Mouse (Mus musculus): ENCODE measurements around the gene Cdipt. TPM values are rescaled to one million over a fixed set of nuclear protein-coding genes. Genes with fewer than 3 reads are reported as not detected.

Gene Cdipt
- polyA plus RNA-seq (2012; rRNA removed) (123 and 172 TPM in 2 replicates), polyA plus RNA-seq (2014; fragmentation: Nextera tagmentation; extraction: Ambion mirVana) (84.8 and 94.0 TPM in 2 replicates)

DNA sequence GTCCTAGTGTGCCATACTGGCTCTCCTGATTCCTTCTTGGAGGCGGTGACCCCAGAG, at the start of gene Cdipt:
Gene Cdipt (plus strand): TSS at position 22 of the 57 bp plus-strand sequence.
- Histone ChIP-seq H3K9me3 (ENCODE audit: control insufficient read depth, low read length) (no peaks in the 10 kb centered on the region), H3K27me3 (ENCODE audit: control insufficient read depth, insufficient read depth, low read length) (no peaks in the 10 kb centered on the region), H3K27ac (replicated peaks; ENCODE audit: low read depth, low read length) (peak within 1 kb of the TSS; percentile 94), H3K9ac (ENCODE audit: low read depth, low read length, severe bottlenecking) (peak within 1 kb of the TSS; percentile 96), H3K4me2 (replicated peaks; ENCODE audit: low read depth, low read length, severe bottlenecking) (peak within 1 kb of the TSS; percentile 80), H3K36me3 (ENCODE audit: control insufficient read depth, insufficient read depth, low read length) (peaks cover 27% of the 10 kb centered on the region), H3K4me3 (replicated peaks; ENCODE audit: low read length) (peak within 1 kb of the TSS; percentile 97), H3K4me1 (ENCODE audit: control insufficient read depth, insufficient read depth, low read length) (peaks cover 7% of the 10 kb centered on the region; the same call in 1 of the 2 replicates)
- TF ChIP-seq POLR2A (IDR thresholded peaks at IDR 0.05; ENCODE audit: borderline replicate concordance, extremely low read depth, insufficient read depth, insufficient read length): no peak
- DNase-seq (ENCODE audit: low spot score) (no peak), ATAC-seq (ENCODE audit: low FRiP score, low read depth) (no peak)
- whole genome bisulfite sequencing: 0% methylated on average over 1 of the region's 1 CpGs

DNA sequence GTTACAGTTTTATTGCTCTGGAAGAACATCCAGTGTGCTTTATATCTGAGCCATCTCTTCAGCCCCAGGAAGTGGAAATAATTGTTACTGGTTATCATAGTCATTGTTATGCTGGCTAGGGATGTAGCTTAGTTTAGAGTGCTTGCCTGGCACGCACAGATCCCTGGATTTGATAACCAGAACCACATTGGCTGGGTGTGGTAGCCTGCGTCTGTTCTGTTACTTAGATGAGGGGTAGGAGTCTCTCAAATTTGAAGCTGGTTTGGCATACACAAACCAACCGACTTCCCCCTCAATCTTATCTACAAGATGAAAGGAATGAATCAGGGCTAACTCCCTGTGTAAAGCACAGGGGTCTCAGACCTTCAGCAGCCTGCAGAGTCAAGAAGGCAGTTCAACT, 49.4 kb upstream of the Cdipt start:
- Histone ChIP-seq H3K27ac (replicated peaks; ENCODE audit: low read depth, low read length) (no peak overlapping the region), H3K4me1 (ENCODE audit: control insufficient read depth, insufficient read depth, low read length) (peaks cover 9% of the 10 kb centered on the region), H3K9me3 (ENCODE audit: control insufficient read depth, low read length) (no peaks in the 10 kb centered on the region), H3K4me2 (replicated peaks; ENCODE audit: low read depth, low read length, severe bottlenecking) (no peak overlapping the region), H3K36me3 (ENCODE audit: control insufficient read depth, insufficient read depth, low read length) (peaks cover 7% of the 10 kb centered on the region), H3K27me3 (ENCODE audit: control insufficient read depth, insufficient read depth, low read length) (no peaks in the 10 kb centered on the region), H3K4me3 (replicated peaks; ENCODE audit: low read length) (no peak overlapping the region), H3K9ac (ENCODE audit: low read depth, low read length, severe bottlenecking) (no peak overlapping the region)
- no peak for DNase-seq (ENCODE audit: low spot score)
- no peak for TF ChIP-seq POLR2A (IDR thresholded peaks at IDR 0.05; ENCODE audit: borderline replicate concordance, extremely low read depth, insufficient read depth, insufficient read length)
- ATAC-seq (ENCODE audit: low FRiP score, low read depth): no peak
- WGBS: 18% methylated on average over 3 of the region's 3 CpGs

DNA sequence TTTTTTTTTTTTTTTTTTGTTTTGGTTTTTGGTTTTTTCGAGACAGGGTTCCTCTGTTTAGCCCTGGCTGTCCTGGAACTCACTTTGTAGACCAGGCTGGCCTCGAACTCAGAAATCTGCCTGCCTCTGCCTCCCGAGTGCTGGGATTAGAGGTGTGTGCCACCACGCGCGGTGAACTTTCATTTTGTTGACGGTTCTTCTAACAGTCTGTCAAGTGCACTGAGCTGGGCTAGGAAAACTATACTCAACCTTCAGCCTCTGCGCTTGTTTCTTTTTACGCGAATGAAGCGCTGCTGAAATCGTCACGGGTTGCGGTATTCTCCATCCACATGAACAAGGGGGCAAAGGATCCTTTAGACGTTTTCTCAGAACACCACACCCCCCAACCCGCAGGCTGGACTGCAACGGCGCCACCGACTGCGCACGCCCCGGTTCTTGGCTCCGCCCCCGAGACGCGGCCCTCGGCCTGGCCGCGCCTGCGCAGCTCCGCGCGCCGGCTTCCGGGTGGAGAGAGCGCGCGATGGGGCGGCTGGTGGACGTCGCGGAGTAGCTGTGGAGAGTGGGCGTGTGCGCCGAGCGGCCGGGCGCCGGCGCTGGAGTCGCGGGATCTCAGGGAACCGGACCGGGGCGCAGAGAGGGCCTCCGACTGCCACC, 47.2 kb upstream of the Cdipt start, which contains the start of gene Kctd13:
Gene Kctd13 (plus strand): TSS at position 496 of the 654 bp plus-strand sequence.
- H3K27me3 ChIP-seq (ENCODE audit: control insufficient read depth, insufficient read depth, low read length): no peaks in the 10 kb centered on the region

DNA sequence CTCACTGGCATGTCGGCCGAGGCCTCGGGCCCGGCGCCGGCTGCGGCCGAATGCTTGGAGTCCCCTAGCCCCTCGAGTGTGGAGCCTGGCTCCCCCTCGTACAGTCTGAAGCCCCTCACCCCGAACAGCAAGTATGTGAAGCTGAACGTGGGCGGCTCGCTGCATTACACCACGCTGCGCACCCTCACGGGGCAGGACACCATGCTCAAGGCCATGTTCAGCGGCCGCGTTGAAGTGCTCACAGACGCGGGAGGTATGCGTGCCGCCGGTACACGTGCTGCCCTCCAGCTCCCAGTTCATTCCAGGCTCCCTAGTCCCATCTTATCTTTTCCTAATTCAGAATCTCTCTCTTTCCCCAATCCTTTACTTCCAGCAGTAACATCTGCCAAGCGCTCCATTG, 46.7 kb upstream of the Cdipt start:
- under 1% methylated on average over 11 of the region's 27 CpGs for WGBS
- peak overlapping the region; percentile 85 for H3K4me3 ChIP-seq (replicated peaks; ENCODE audit: low read length)
- H3K36me3 ChIP-seq (ENCODE audit: control insufficient read depth, insufficient read depth, low read length): peaks cover 13% of the 10 kb centered on the region
- H3K27me3 ChIP-seq (ENCODE audit: control insufficient read depth, insufficient read depth, low read length): no peaks in the 10 kb centered on the region
- peaks cover 9% of the 10 kb centered on the region for H3K4me1 ChIP-seq (ENCODE audit: control insufficient read depth, insufficient read depth, low read length)
- TF ChIP-seq POLR2A (IDR thresholded peaks at IDR 0.05; ENCODE audit: borderline replicate concordance, extremely low read depth, insufficient read depth, insufficient read length): no peak
- ATAC-seq (ENCODE audit: low FRiP score, low read depth): peak; percentile 70
- H3K4me2 ChIP-seq (replicated peaks; ENCODE audit: low read depth, low read length, severe bottlenecking): peak overlapping the region; percentile 91
- peak overlapping the region; percentile 68; the same call in 1 of the 2 replicates for H3K27ac ChIP-seq (replicated peaks; ENCODE audit: low read depth, low read length)
- no peak for DNase-seq (ENCODE audit: low spot score)
- no peaks in the 10 kb centered on the region for H3K9me3 ChIP-seq (ENCODE audit: control insufficient read depth, low read length)
- peak overlapping the region; percentile 81 for H3K9ac ChIP-seq (ENCODE audit: low read depth, low read length, severe bottlenecking)

More for the DNA sequence above, 47.2 kb upstream of the Cdipt start, which contains the start of gene Kctd13:
- Histone ChIP-seq H3K4me2 (replicated peaks; ENCODE audit: low read depth, low read length, severe bottlenecking) (peak within 1 kb of the TSS; percentile 91), H3K4me1 (ENCODE audit: control insufficient read depth, insufficient read depth, low read length) (peaks cover 9% of the 10 kb centered on the region), H3K36me3 (ENCODE audit: control insufficient read depth, insufficient read depth, low read length) (peaks cover 13% of the 10 kb centered on the region), H3K4me3 (replicated peaks; ENCODE audit: low read length) (peak within 1 kb of the TSS; percentile 85), H3K27ac (replicated peaks; ENCODE audit: low read depth, low read length) (peak within 1 kb of the TSS; percentile 68; the same call in 1 of the 2 replicates), H3K9me3 (ENCODE audit: control insufficient read depth, low read length) (no peaks in the 10 kb centered on the region), H3K9ac (ENCODE audit: low read depth, low read length, severe bottlenecking) (peak within 1 kb of the TSS; percentile 81)
- peak; percentile 89; the same call in 1 of the 2 replicates for TF ChIP-seq POLR2A (IDR thresholded peaks at IDR 0.05; ENCODE audit: borderline replicate concordance, extremely low read depth, insufficient read depth, insufficient read length)
- peak; percentile 91 for DNase-seq (ENCODE audit: low spot score)
- 3% methylated on average over 48 of the region's 56 CpGs for WGBS
- ATAC-seq (ENCODE audit: low FRiP score, low read depth): peak; percentile 97

DNA sequence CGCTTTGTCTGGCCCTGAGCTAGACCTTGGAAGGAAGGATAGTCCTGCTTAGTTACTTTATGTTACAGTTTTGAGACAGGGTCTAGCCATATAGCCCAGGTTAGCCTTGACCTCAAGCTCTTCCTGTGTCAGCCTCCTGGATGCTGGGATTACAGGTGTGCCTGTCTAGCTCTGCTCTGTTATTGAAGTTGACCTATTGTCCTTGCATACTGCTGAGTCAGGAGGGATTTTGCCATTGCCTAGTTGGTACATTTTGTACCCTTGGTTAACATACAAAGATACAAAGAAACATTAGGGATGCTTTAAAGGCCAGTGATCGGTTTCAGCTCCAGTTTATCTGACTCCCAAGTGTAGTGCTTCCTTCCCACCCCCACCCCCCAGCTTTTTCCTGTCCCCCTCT, 43.1 kb upstream of the Cdipt start:
- Histone ChIP-seq H3K27me3 (ENCODE audit: control insufficient read depth, insufficient read depth, low read length) (no peaks in the 10 kb centered on the region), H3K4me1 (ENCODE audit: control insufficient read depth, insufficient read depth, low read length) (peaks cover 9% of the 10 kb centered on the region), H3K4me3 (replicated peaks; ENCODE audit: low read length) (no peak overlapping the region), H3K9ac (ENCODE audit: low read depth, low read length, severe bottlenecking) (no peak overlapping the region), H3K36me3 (ENCODE audit: control insufficient read depth, insufficient read depth, low read length) (peaks cover 28% of the 10 kb centered on the region), H3K9me3 (ENCODE audit: control insufficient read depth, low read length) (no peaks in the 10 kb centered on the region), H3K27ac (replicated peaks; ENCODE audit: low read depth, low read length) (no peak overlapping the region), H3K4me2 (replicated peaks; ENCODE audit: low read depth, low read length, severe bottlenecking) (no peak overlapping the region)
- no peak for TF ChIP-seq POLR2A (IDR thresholded peaks at IDR 0.05; ENCODE audit: borderline replicate concordance, extremely low read depth, insufficient read depth, insufficient read length)
- DNase-seq (ENCODE audit: low spot score): no peak
- no peak for ATAC-seq (ENCODE audit: low FRiP score, low read depth)
- 83% methylated on average over 2 of the region's 2 CpGs for WGBS
